Mouse (Mus musculus): ENCODE results near the gene Rbm24.

DNA sequence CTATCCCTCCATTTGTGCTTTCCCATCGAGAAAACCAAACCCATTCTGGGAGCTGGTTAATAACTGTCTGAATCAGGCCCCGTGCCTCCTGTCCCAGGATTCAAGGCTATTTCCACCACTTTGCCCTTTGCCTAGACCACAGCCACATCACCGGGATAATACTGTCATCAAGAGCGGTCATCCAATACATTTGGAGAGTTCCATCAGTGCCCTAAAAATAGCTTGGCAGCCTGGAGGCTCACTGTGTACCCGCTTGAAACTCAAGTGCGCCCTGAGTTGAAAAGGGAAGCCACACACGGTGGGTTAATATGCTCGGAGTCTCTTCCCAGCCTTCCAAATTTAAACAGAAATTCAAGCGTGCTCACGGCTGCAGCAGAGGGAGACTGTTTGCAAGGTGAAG lies 4.6 kb upstream of the Rbm24 start:
- TF ChIP-seq CTCF (IDR thresholded peaks at IDR 0.05; ENCODE audit: low read depth): no peak
- no peak for TF ChIP-seq EP300 (IDR thresholded peaks at IDR 0.05; ENCODE audit: low read depth)

Measured in liver, postnatal 0 days (tissue).